Mouse (Mus musculus) CH12.LX (cell line): ENCODE data around the gene Rer1. TPM values are rescaled to one million over a fixed set of nuclear protein-coding genes. Genes with fewer than 3 reads are reported as not detected.

Experiments
- DNase-seq: peaks from one replicate; pipeline ENCODE4 v3.0.0-alpha.2; 2013; ENCODE audit errors: extremely low read depth
- H3K27ac ChIP-seq: 2 replicates; pipeline ENCODE4 v1.5.1; 2012; ENCODE audit warnings: low read depth, mild to moderate bottlenecking, control low read depth, moderate library complexity; ENCODE audit not compliant: insufficient read depth
- H3K27me3 ChIP-seq: replicated peaks from 2 replicates; pipeline ENCODE3; 2012; ENCODE audit warnings: inconsistent platforms
- H3K36me3 ChIP-seq, 2 experiments: replicated peaks in 1 of 2; 2 replicates each; pipeline versions ENCODE3 to v1.6.1; 2012; ENCODE audit warnings: inconsistent platforms in 1 of 2, low read length in 1 of 2, mild to moderate bottlenecking in 1 of 2, mixed read lengths in 1 of 2, moderate library complexity in 1 of 2; ENCODE audit not compliant: control insufficient read depth in 1 of 2, insufficient read depth in 1 of 2
- H3K4me1 ChIP-seq, 2 experiments: 2 replicates each; pipeline ENCODE4 v1.6.1; 2012; ENCODE audit warnings: inconsistent platforms in 1 of 2, moderate library complexity in 1 of 2; ENCODE audit not compliant: insufficient read depth in 2 of 2, control insufficient read depth in 1 of 2
- H3K4me2 ChIP-seq: 2 replicates; pipeline ENCODE4 v1.6.1; 2012; ENCODE audit warnings: low read depth, mild to moderate bottlenecking, control low read depth; ENCODE audit not compliant: poor library complexity, insufficient read depth, severe bottlenecking
- H3K4me3 ChIP-seq, 3 experiments: fragments of 150-350 bp in 1 of 3; sonication (generic) in 1 of 3; replicated peaks in 1 of 3; 2 replicates each; pipeline versions ENCODE3 to v1.5.1; 2011 to 2012; ENCODE audit warnings: low read depth in 2 of 3, low read length in 2 of 3, mild to moderate bottlenecking in 2 of 3, moderate library complexity in 2 of 3, control low read depth in 1 of 3, improper control_type of control experiment in 1 of 3, inconsistent platforms in 1 of 3, mixed read lengths in 1 of 3; ENCODE audit not compliant: poor library complexity in 1 of 3
- H3K79me2 ChIP-seq: replicated peaks from 2 replicates; pipeline ENCODE4 v1.6.1; 2012; ENCODE audit warnings: mild to moderate bottlenecking, moderate library complexity; ENCODE audit not compliant: control insufficient read depth, poor library complexity, insufficient read depth, severe bottlenecking; ENCODE audit errors: extremely low read depth
- H3K9ac ChIP-seq: 2 replicates; pipeline ENCODE4 v1.6.1; 2012; ENCODE audit warnings: low read depth, mild to moderate bottlenecking, control low read depth, moderate library complexity; ENCODE audit not compliant: insufficient read depth
- H3K9me3 ChIP-seq: replicated peaks from 2 replicates; pipeline ENCODE3; 2012; ENCODE audit warnings: low read length, inconsistent platforms, mixed read lengths
- CTCF ChIP-seq, 2 experiments: IDR thresholded peaks in 1 of 2; conservative IDR thresholded peaks in 1 of 2; 2 replicates each; pipeline ENCODE4 v1.5.1; 2011 to 2012; ENCODE audit warnings: low read depth in 2 of 2, low read length in 2 of 2, improper control_type of control experiment in 1 of 2, inconsistent platforms in 1 of 2, mild to moderate bottlenecking in 1 of 2, moderate library complexity in 1 of 2
- GABPA ChIP-seq: IDR thresholded peaks from 2 replicates; pipeline ENCODE4 v1.6.1; 2012; ENCODE audit warnings: low read depth, low read length, improper control_type of control experiment, inconsistent platforms; ENCODE audit not compliant: insufficient replicate concordance
- JUN ChIP-seq: IDR thresholded peaks from 2 replicates; pipeline ENCODE4 v1.6.1; 2011; ENCODE audit warnings: low read depth, mild to moderate bottlenecking, low read length, improper control_type of control experiment, moderate library complexity; ENCODE audit not compliant: insufficient read depth
- KAT2A ChIP-seq: IDR thresholded peaks from 2 replicates; pipeline ENCODE4 v1.6.1; 2012; ENCODE audit warnings: low read length, improper control_type of control experiment, inconsistent platforms; ENCODE audit not compliant: insufficient replicate concordance
- MAFK ChIP-seq: IDR thresholded peaks from 2 replicates; pipeline ENCODE4 v1.6.1; 2011; ENCODE audit warnings: low read length, improper control_type of control experiment; ENCODE audit not compliant: insufficient replicate concordance
- MAZ ChIP-seq: IDR thresholded peaks from 2 replicates; pipeline ENCODE4 v1.6.1; 2012; ENCODE audit warnings: low read depth, mild to moderate bottlenecking, inconsistent platforms, low read length, improper control_type of control experiment, moderate library complexity
- MXI1 ChIP-seq: IDR thresholded peaks from 2 replicates; pipeline ENCODE4 v1.6.1; 2011; ENCODE audit warnings: mild to moderate bottlenecking, low read depth, low read length, improper control_type of control experiment
- NRF1 ChIP-seq: IDR thresholded peaks from 2 replicates; pipeline ENCODE4 v1.6.1; 2014; ENCODE audit warnings: low read depth, mild to moderate bottlenecking, inconsistent platforms, low read length, improper control_type of control experiment, moderate library complexity
- PAX5 ChIP-seq: IDR thresholded peaks from 2 replicates; pipeline ENCODE4 v1.6.1; 2012; ENCODE audit warnings: low read length, inconsistent platforms, mixed read lengths
- POLR2AphosphoS2 ChIP-seq: IDR thresholded peaks from 2 replicates; pipeline ENCODE4 v1.6.1; 2011; ENCODE audit warnings: low read depth, low read length, improper control_type of control experiment
- SMC3 ChIP-seq: IDR thresholded peaks from 2 replicates; pipeline ENCODE4 v1.6.1; 2011; ENCODE audit warnings: low read depth, low read length, improper control_type of control experiment
- TBP ChIP-seq: conservative IDR thresholded peaks from 2 replicates; pipeline ENCODE4 v1.6.1; 2011; ENCODE audit warnings: low read depth, low read length, improper control_type of control experiment
- ZC3H11A ChIP-seq: IDR thresholded peaks from 2 replicates; pipeline ENCODE4 v1.6.1; 2012; ENCODE audit warnings: low read depth, mild to moderate bottlenecking, inconsistent platforms, low read length, improper control_type of control experiment
- ZMIZ1 ChIP-seq: IDR thresholded peaks from 2 replicates; pipeline ENCODE4 v1.6.1; 2012; ENCODE audit warnings: low read depth, mild to moderate bottlenecking, inconsistent platforms, low read length, improper control_type of control experiment
- dilution Hi-C: fragments of 300-500 bp; cut with MboI; formaldehyde crosslinking; loops from 2 replicates; pipeline ENCODE4 v1.14.3; 2020; ENCODE audit warnings: low sequenced_read_pairs; ENCODE audit not compliant: extremely low pct_unique_long_range_greater_than_20kb, extremely low pct_ligation_motif_present
- in situ Hi-C: fragments of 300-500 bp; cut with MboI; formaldehyde crosslinking; loops from 3 replicates; pipeline ENCODE4 v1.14.3; 2019; ENCODE audit warnings: low sequenced_read_pairs, low pct_ligation_motif_present, low pct_unique_long_range_greater_than_20kb, mixed read lengths
- polyA plus RNA-seq: library from polyadenylated mRNA; unstranded; fragments of >175 nt; gene quantifications from 2 replicates; pipeline ENCODE4 v1.2.1, GENCODE M21; 2012; ENCODE audit warnings: low read depth; ENCODE audit not compliant: insufficient read length
- total RNA-seq, 2 experiments: library from RNA; depleted of rRNA; stranded (reverse); fragments of 300-350 nt in 1 of 2; fragments of >200 nt in 1 of 2; gene quantifications; 2 replicates each; pipeline ENCODE4 v1.2.3; 2012 to 2014

Rer1 gene
- total and polyA plus RNA-seq, 3 experiments: 126 to 221 (median 135) TPM

GRCm38 (mm10) chr4:155134686-155135172, 48.5 kb upstream of the Rer1 start:
- in situ Hi-C loops (no loop called here), dilution Hi-C loops (no loop called here)
- DNase-seq: no peak
- H3K4me1 ChIP-seq: peaks cover 11 to 18% of the 10 kb centered on the region in 2 experiments
- no peaks in the 10 kb centered on the region for H3K79me2 ChIP-seq
- H3K27me3 ChIP-seq: no peaks in the 10 kb centered on the region
- H3K9ac ChIP-seq: no peak overlapping the region
- H3K9me3 ChIP-seq: no peaks in the 10 kb centered on the region
- H3K27ac ChIP-seq: no peak overlapping the region
- peaks cover 0 to 41% of the 10 kb centered on the region in 2 experiments for H3K36me3 ChIP-seq
- H3K4me3 ChIP-seq: no peak overlapping the region
- H3K4me2 ChIP-seq: no peak overlapping the region
- TF ChIP-seq MXI1 (no peak), NRF1 (no peak), SMC3 (no peak), MAFK (no peak), POLR2AphosphoS2 (no peak), ZC3H11A (no peak), GABPA (no peak), PAX5 (no peak), KAT2A (no peak)

GRCm38 (mm10) chr4:155133658-155134417, 47.7 kb upstream of the Rer1 start:
- Histone ChIP-seq H3K36me3 (peaks cover 0 to 50% of the 10 kb centered on the region in 2 experiments), H3K27ac (no peak overlapping the region), H3K27me3 (no peaks in the 10 kb centered on the region), H3K9ac (no peak overlapping the region), H3K4me2 (no peak overlapping the region), H3K79me2 (no peaks in the 10 kb centered on the region), H3K4me3 (no peak overlapping the region), H3K4me1 (peaks cover 11 to 18% of the 10 kb centered on the region in 2 experiments), H3K9me3 (no peaks in the 10 kb centered on the region)
- DNase-seq: no peak
- in situ Hi-C loops (no loop called here), dilution Hi-C loops (no loop called here)
- TF ChIP-seq NRF1 (no peak), MAFK (no peak), CTCF (conservative IDR thresholded peaks at IDR 0.05 in 1 of 2, IDR thresholded peaks at IDR 0.05 in 1 of 2; ENCODE audit: low read depth in 2 of 2, low read length in 2 of 2) (no peak), SMC3 (no peak), MAZ (no peak), JUN (no peak), GABPA (no peak), ZMIZ1 (no peak), TBP (no peak)
